Mouse (Mus musculus) retina, adult 2 months (tissue): ENCODE data around the gene Rorc.

Experiments
- DNase-seq: peaks from one replicate; pipeline ENCODE4 v3.0.0-alpha.2; 2012; ENCODE audit warnings: low read depth, low spot score

The Rorc gene

GRCm38 (mm10) chr3:94375861-94376260, 3.3 kb downstream of the Rorc start:
- no peak for DNase-seq

GRCm38 (mm10) chr3:94377028-94377923, 4.7 kb downstream of the Rorc start:
- DNase-seq = no peak

- DNase-seq = no peak
These were observed 7.4 kb downstream of the Rorc start for GRCm38 (mm10) chr3:94379831-94380510.

- DNase-seq = no peak
These were observed 9.7 kb downstream of the Rorc start for GRCm38 (mm10) chr3:94382308-94382707.

- no peak for DNase-seq
These were observed 10.9 kb downstream of the Rorc start for GRCm38 (mm10) chr3:94383476-94383875.

GRCm38 (mm10) chr3:94386671-94387070, 14.1 kb downstream of the Rorc start:
- DNase-seq = no peak

- no peak for DNase-seq
These were observed 14.8 kb downstream of the Rorc start for GRCm38 (mm10) chr3:94387391-94387790.

GRCm38 (mm10) chr3:94388047-94388446, 15.5 kb downstream of the Rorc start:
- DNase-seq = no peak

GRCm38 (mm10) chr3:94389420-94389819, 16.8 kb downstream of the Rorc start:
- DNase-seq = no peak

- no peak for DNase-seq
These were observed 18.4 kb downstream of the Rorc start for GRCm38 (mm10) chr3:94391001-94391400.

- DNase-seq = no peak
These were observed 19.5 kb downstream of the Rorc start for GRCm38 (mm10) chr3:94392128-94392527.

GRCm38 (mm10) chr3:94393049-94393448, 20.5 kb downstream of the Rorc start:
- no peak for DNase-seq

- DNase-seq = no peak
These were observed 23.7 kb downstream of the Rorc start for GRCm38 (mm10) chr3:94396336-94396735.

- no peak for DNase-seq
These were observed 24.3 kb downstream of the Rorc start for GRCm38 (mm10) chr3:94396851-94397250.

- no peak for DNase-seq
These were observed 25.6 kb downstream of the Rorc start, which contains the start of gene Lingo4 for GRCm38 (mm10) chr3:94398217-94398616. Gene Lingo4, plus strand, starts transcription at chr3:94398517.

- no peak for DNase-seq
These were observed 26.4 kb downstream of the Rorc start for GRCm38 (mm10) chr3:94398943-94399481.

GRCm38 (mm10) chr3:94399663-94400310, 27.2 kb downstream of the Rorc start:
- no peak for DNase-seq

GRCm38 (mm10) chr3:94402451-94402850, 29.9 kb downstream of the Rorc start:
- no peak for DNase-seq

- no peak for DNase-seq
These were observed 31.9 kb downstream of the Rorc start for GRCm38 (mm10) chr3:94404366-94405054.

- no peak for DNase-seq
These were observed 33.0 kb downstream of the Rorc start for GRCm38 (mm10) chr3:94405561-94405960.

GRCm38 (mm10) chr3:94412530-94412929, 39.9 kb downstream of the Rorc start:
- DNase-seq = no peak
